Mouse (Mus musculus) lung, embryonic 16.5 days (tissue): Measurements from ENCODE around the gene Gm4985. TPM values are rescaled to one million over a fixed set of nuclear protein-coding genes. Genes with fewer than 3 reads are reported as not detected.
"Not testable (repeated sequence)": the region's sequence is repeated elsewhere in the genome, so short reads cannot be mapped to it uniquely, and the experiment has no call there.

ENCODE experiments used
- ATAC-seq: fragments of 200-750 bp; cut with Nextera tagmentation; 2 replicates; pipeline ENCODE4 v1.8.0; 2017; ENCODE audit warnings: low read depth, mild to moderate bottlenecking, moderate library complexity
- H3K27ac ChIP-seq: fragments of 300-500 bp; sonication (generic); 2 replicates; pipeline ENCODE4 v1.5.1; 2014; ENCODE audit warnings: mild to moderate bottlenecking, control low read depth, low read length
- H3K27me3 ChIP-seq: fragments of 300-500 bp; sonication (generic); 2 replicates; pipeline ENCODE4 v1.6.1; 2014; ENCODE audit warnings: low read depth, low read length, mixed read lengths; ENCODE audit not compliant: control insufficient read depth, insufficient read depth
- H3K36me3 ChIP-seq: fragments of 300-500 bp; sonication (generic); 2 replicates; pipeline ENCODE4 v1.6.1; 2014; ENCODE audit warnings: low read length; ENCODE audit not compliant: control insufficient read depth, insufficient read depth
- H3K4me1 ChIP-seq: fragments of 300-500 bp; sonication (generic); replicated peaks from 2 replicates; pipeline ENCODE4 v1.6.1; 2014; ENCODE audit warnings: low read length, mixed read lengths; ENCODE audit not compliant: control insufficient read depth, insufficient read depth
- H3K4me2 ChIP-seq: fragments of 300-500 bp; sonication (generic); 2 replicates; pipeline ENCODE4 v1.6.1; 2014; ENCODE audit warnings: low read depth, low read length, control low read depth
- H3K4me3 ChIP-seq: fragments of 300-500 bp; sonication (generic); 2 replicates; pipeline ENCODE4 v1.5.1; 2014; ENCODE audit warnings: mild to moderate bottlenecking, low read length, control low read depth
- H3K9ac ChIP-seq: fragments of 300-500 bp; sonication (generic); 2 replicates; pipeline ENCODE4 v1.6.1; 2014; ENCODE audit warnings: low read length, control low read depth
- H3K9me3 ChIP-seq: fragments of 300-500 bp; sonication (generic); 2 replicates; pipeline ENCODE4 v1.6.1; 2016; ENCODE audit warnings: low read length; ENCODE audit not compliant: control insufficient read depth
- WGBS: fragments of 180-500 bp; shearing (Covaris S2); extraction: QIAGEN DNeasy Blood & Tissue Kit; methylation state at CpG from one replicate; pipeline ENCODE4 v1.1.7; 2014; 5-methylcytosine and 5-hydroxymethylcytosine counted together
- microRNA-seq: library from miRNA; unstranded; fragments of <30 nt; microRNA quantifications from one replicate; pipeline ENCODE4, GENCODE M21; 2016
- polyA plus RNA-seq: library from polyadenylated mRNA; unstranded; fragments of >200 nt; fragmentation: Nextera tagmentation; extraction: Ambion mirVana; gene quantifications from 2 replicates; pipeline ENCODE4 v1.2.1, GENCODE M21; 2015

Gm4985 gene
- polyA plus RNA-seq = not detected in 2 replicates

DNA sequence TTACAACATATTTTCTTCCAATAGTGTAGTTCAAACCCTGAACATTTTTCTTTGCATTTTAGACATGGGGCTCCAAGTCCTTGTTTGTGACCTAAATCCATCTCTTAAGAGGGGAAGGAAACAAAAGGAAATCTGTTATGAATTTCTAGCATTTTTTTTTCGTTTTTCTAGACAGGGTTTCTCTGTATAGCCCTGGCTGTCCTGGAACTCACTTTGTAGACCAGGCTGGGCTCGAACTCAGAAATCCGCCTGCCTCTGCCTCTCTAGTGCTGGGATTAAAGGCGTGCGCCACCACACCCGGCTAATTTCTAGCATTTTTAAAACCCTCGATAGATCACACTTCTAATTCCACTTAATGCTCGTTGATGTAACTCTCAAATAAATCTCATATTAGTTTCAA, at the start of gene Gm4985:
Gene Gm4985 (minus strand): TSS at position 101 of the 400 bp plus-strand sequence.
- H3K9ac ChIP-seq, H3K9me3 ChIP-seq, H3K27ac ChIP-seq, H3K36me3 ChIP-seq, H3K27me3 ChIP-seq, H3K4me1 ChIP-seq, ATAC-seq, H3K4me2 ChIP-seq, H3K4me3 ChIP-seq: not testable (repeated sequence)
- WGBS = 79% methylated on average over 8 of the region's 8 CpGs

DNA sequence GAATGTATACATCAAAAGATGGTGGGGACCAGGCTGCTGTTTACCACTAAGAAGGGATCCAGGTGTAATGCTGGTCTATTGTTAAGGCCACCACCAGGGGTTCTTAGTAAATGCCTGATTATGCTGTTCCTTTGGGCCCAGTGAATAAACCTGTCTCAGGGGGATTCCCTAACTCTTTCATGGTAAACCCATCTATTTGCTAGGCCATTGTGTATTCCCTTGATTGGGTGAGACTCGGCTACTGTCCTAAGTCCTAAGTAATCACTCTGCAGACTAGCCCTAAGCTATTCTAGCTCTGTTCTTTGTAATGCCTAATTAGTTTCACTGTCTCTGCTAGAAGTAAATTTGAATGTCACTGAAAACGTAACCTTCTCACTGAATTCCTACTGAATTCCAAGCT, 4.6 kb downstream of the Gm4985 start:
- H3K27ac ChIP-seq = no peak overlapping the region
- no peak for ATAC-seq
- 65% methylated on average over 2 of the region's 2 CpGs for WGBS
- H3K9ac ChIP-seq = no peak overlapping the region
- H3K4me2 ChIP-seq = no peak overlapping the region
- H3K27me3 ChIP-seq = no peaks in the 10 kb centered on the region
- no peaks in the 10 kb centered on the region for H3K4me1 ChIP-seq
- no peaks in the 10 kb centered on the region for H3K9me3 ChIP-seq
- H3K36me3 ChIP-seq = no peaks in the 10 kb centered on the region
- H3K4me3 ChIP-seq = no peak overlapping the region

Small RNAs within 50 kb of the gene (microRNA-seq; reads per million reads assigned to microRNA genes)
- not detected for gene Gm25299

Other genes starting within 250 kb of the Gm4985 start
- not detected in 2 replicates for gene Gm4907, start 76.4 kb downstream of the Gm4985 start, polyA plus RNA-seq